Mouse (Mus musculus) embryonic facial prominence, embryonic 10.5 days (tissue): ENCODE data around the gene Sema4c. TPM values are rescaled to one million over a fixed set of nuclear protein-coding genes. Genes with fewer than 3 reads are reported as not detected.
A peak's percentile ranks its signal among the peaks of the same experiment; 100 is the strongest.

ENCODE experiments used
- DNase-seq: peaks from one replicate; pipeline ENCODE4 v3.0.0-alpha.2; 2017; ENCODE audit warnings: low spot score
- H3K27ac ChIP-seq: fragments of 300-500 bp; sonication (generic); replicated peaks from 2 replicates; pipeline ENCODE4 v1.5.1; 2016; ENCODE audit warnings: mild to moderate bottlenecking
- H3K27me3 ChIP-seq: fragments of 300-500 bp; sonication (generic); replicated peaks from 2 replicates; pipeline ENCODE4 v1.6.1; 2016; ENCODE audit warnings: low read depth, mild to moderate bottlenecking; ENCODE audit not compliant: poor library complexity, severe bottlenecking
- H3K36me3 ChIP-seq: fragments of 300-500 bp; sonication (generic); replicated peaks from 2 replicates; pipeline ENCODE4 v1.6.1; 2016; ENCODE audit warnings: mild to moderate bottlenecking, moderate library complexity
- H3K4me1 ChIP-seq: fragments of 300-500 bp; sonication (generic); 2 replicates; pipeline ENCODE4 v1.6.1; 2016
- H3K4me3 ChIP-seq: fragments of 300-500 bp; sonication (generic); 2 replicates; pipeline ENCODE4 v1.5.1; 2016; ENCODE audit warnings: mild to moderate bottlenecking, moderate library complexity
- H3K9me3 ChIP-seq: fragments of 300-500 bp; sonication (generic); 2 replicates; pipeline ENCODE4 v1.6.1; 2016; ENCODE audit warnings: mild to moderate bottlenecking
- WGBS: fragments of 180-500 bp; shearing (Covaris S2); methylation state at CpG from one replicate; pipeline ENCODE4 v1.1.7; 2016; 5-methylcytosine and 5-hydroxymethylcytosine counted together
- polyA plus RNA-seq: library from polyadenylated mRNA; unstranded; fragments of >200 nt; fragmentation: Nextera tagmentation; extraction: Ambion mirVana; gene quantifications from 2 replicates; pipeline ENCODE4 v1.2.1, GENCODE M21; 2016

Gene Sema4c
- polyA plus RNA-seq, 1 experiment from 2014 or later = 25.9 TPM

- Histone ChIP-seq H3K27ac (peak overlapping the region; percentile 49; the same call in 1 of the 2 replicates), H3K36me3 (no peaks in the 10 kb centered on the region), H3K9me3 (no peaks in the 10 kb centered on the region), H3K4me1 (peaks cover 78% of the 10 kb centered on the region), H3K4me3 (no peak overlapping the region), H3K27me3 (0 out of 2 replicates have a peak, but pooled peaks cover 4% of the 10 kb centered on the region)
- 82% methylated on average over 8 of the region's 8 CpGs for WGBS
- no peak for DNase-seq
Measured at GRCm38 (mm10) chr1:36573524-36573923, 15.4 kb upstream of the Sema4c start.

- Histone ChIP-seq H3K36me3 (no peaks in the 10 kb centered on the region), H3K27ac (peak overlapping the region; percentile 49; the same call in 1 of the 2 replicates), H3K27me3 (no peaks in the 10 kb centered on the region), H3K9me3 (no peaks in the 10 kb centered on the region), H3K4me3 (no peak overlapping the region), H3K4me1 (peaks cover 86% of the 10 kb centered on the region)
- 54% methylated on average over 1 of the region's 1 CpGs for WGBS
- DNase-seq = no peak
Measured at GRCm38 (mm10) chr1:36572709-36573108, 14.6 kb upstream of the Sema4c start.

- no peaks in the 10 kb centered on the region for H3K27me3 ChIP-seq
- no peaks in the 10 kb centered on the region for H3K36me3 ChIP-seq
- H3K9me3 ChIP-seq = no peaks in the 10 kb centered on the region
- WGBS = 92% methylated on average over 2 of the region's 2 CpGs
- no peak for DNase-seq
- H3K4me3 ChIP-seq = no peak overlapping the region
- no peak overlapping the region for H3K27ac ChIP-seq
- peaks cover 84% of the 10 kb centered on the region for H3K4me1 ChIP-seq
Measured at GRCm38 (mm10) chr1:36572140-36572700, 14.1 kb upstream of the Sema4c start.

GRCm38 (mm10) chr1:36571627-36572026 lies 13.5 kb upstream of the Sema4c start:
- Histone ChIP-seq H3K4me1 (peaks cover 84% of the 10 kb centered on the region), H3K36me3 (no peaks in the 10 kb centered on the region), H3K27me3 (no peaks in the 10 kb centered on the region), H3K27ac (no peak overlapping the region), H3K9me3 (no peaks in the 10 kb centered on the region), H3K4me3 (no peak overlapping the region)
- 33% methylated on average over 6 of the region's 6 CpGs for WGBS
- DNase-seq = no peak

- WGBS = 89% methylated on average over 5 of the region's 5 CpGs
- Histone ChIP-seq H3K36me3 (no peaks in the 10 kb centered on the region), H3K27ac (no peak overlapping the region), H3K4me3 (no peak overlapping the region), H3K27me3 (no peaks in the 10 kb centered on the region), H3K4me1 (peaks cover 80% of the 10 kb centered on the region), H3K9me3 (no peaks in the 10 kb centered on the region)
- DNase-seq = no peak
Measured at GRCm38 (mm10) chr1:36570320-36570719, 12.2 kb upstream of the Sema4c start.

- no peaks in the 10 kb centered on the region for H3K9me3 ChIP-seq
- H3K4me3 ChIP-seq = no peak overlapping the region
- H3K27ac ChIP-seq = 0 out of 2 replicates have a peak overlapping the region, but pooled peaks have one; percentile 45
- 62% methylated on average over 7 of the region's 7 CpGs for WGBS
- H3K27me3 ChIP-seq = no peaks in the 10 kb centered on the region
- no peak for DNase-seq
- H3K36me3 ChIP-seq = no peaks in the 10 kb centered on the region
- H3K4me1 ChIP-seq = peaks cover 80% of the 10 kb centered on the region
Measured at GRCm38 (mm10) chr1:36569694-36570276, 11.6 kb upstream of the Sema4c start.

- H3K36me3 ChIP-seq = no peaks in the 10 kb centered on the region
- H3K4me3 ChIP-seq = no peak overlapping the region
- DNase-seq = no peak
- H3K9me3 ChIP-seq = no peaks in the 10 kb centered on the region
- H3K27me3 ChIP-seq = no peaks in the 10 kb centered on the region
- no peak overlapping the region for H3K27ac ChIP-seq
- 80% methylated on average over 4 of the region's 4 CpGs for WGBS
- H3K4me1 ChIP-seq = peaks cover 73% of the 10 kb centered on the region
Measured at GRCm38 (mm10) chr1:36568776-36569175, 10.6 kb upstream of the Sema4c start.

GRCm38 (mm10) chr1:36567818-36568603 lies 9.9 kb upstream of the Sema4c start:
- no peak for DNase-seq
- Histone ChIP-seq H3K4me1 (peaks cover 71% of the 10 kb centered on the region), H3K4me3 (no peak overlapping the region), H3K9me3 (no peaks in the 10 kb centered on the region), H3K36me3 (no peaks in the 10 kb centered on the region), H3K27ac (peak overlapping the region; percentile 36), H3K27me3 (no peaks in the 10 kb centered on the region)
- WGBS = 40% methylated on average over 21 of the region's 21 CpGs

- Histone ChIP-seq H3K27ac (peak overlapping the region; percentile 65), H3K4me3 (no peak overlapping the region), H3K9me3 (no peaks in the 10 kb centered on the region), H3K27me3 (no peaks in the 10 kb centered on the region), H3K4me1 (peaks cover 71% of the 10 kb centered on the region), H3K36me3 (no peaks in the 10 kb centered on the region)
- no peak for DNase-seq
- WGBS = 8% methylated on average over 2 of the region's 2 CpGs
Measured at GRCm38 (mm10) chr1:36566425-36566824, 8.3 kb upstream of the Sema4c start.

- WGBS = 74% methylated on average over 6 of the region's 6 CpGs
- no peak for DNase-seq
- H3K4me1 ChIP-seq = peaks cover 74% of the 10 kb centered on the region
- no peaks in the 10 kb centered on the region for H3K9me3 ChIP-seq
- H3K4me3 ChIP-seq = no peak overlapping the region
- H3K36me3 ChIP-seq = no peaks in the 10 kb centered on the region
- H3K27ac ChIP-seq = no peak overlapping the region
- peaks cover 9% of the 10 kb centered on the region; the same call in 1 of the 2 replicates for H3K27me3 ChIP-seq
Measured at GRCm38 (mm10) chr1:36564101-36564500, 6.0 kb upstream of the Sema4c start.

- Histone ChIP-seq H3K4me1 (peaks cover 77% of the 10 kb centered on the region), H3K36me3 (no peaks in the 10 kb centered on the region), H3K27ac (no peak overlapping the region), H3K4me3 (no peak overlapping the region), H3K9me3 (no peaks in the 10 kb centered on the region), H3K27me3 (peaks cover 9% of the 10 kb centered on the region; the same call in 1 of the 2 replicates)
- DNase-seq = no peak
- 74% methylated on average over 4 of the region's 4 CpGs for WGBS
Measured at GRCm38 (mm10) chr1:36563632-36564031, 5.5 kb upstream of the Sema4c start.

GRCm38 (mm10) chr1:36563197-36563596 lies 5.0 kb upstream of the Sema4c start:
- Histone ChIP-seq H3K27ac (0 out of 2 replicates have a peak overlapping the region, but pooled peaks have one; percentile 3), H3K9me3 (no peaks in the 10 kb centered on the region), H3K4me3 (no peak overlapping the region), H3K27me3 (peaks cover 9% of the 10 kb centered on the region; the same call in 1 of the 2 replicates), H3K4me1 (peaks cover 77% of the 10 kb centered on the region), H3K36me3 (no peaks in the 10 kb centered on the region)
- DNase-seq = no peak
- WGBS = 70% methylated on average over 2 of the region's 2 CpGs
